Comparison of ENCODE assay signal across 17 mouse cellular contexts in the genomic region with DNA sequence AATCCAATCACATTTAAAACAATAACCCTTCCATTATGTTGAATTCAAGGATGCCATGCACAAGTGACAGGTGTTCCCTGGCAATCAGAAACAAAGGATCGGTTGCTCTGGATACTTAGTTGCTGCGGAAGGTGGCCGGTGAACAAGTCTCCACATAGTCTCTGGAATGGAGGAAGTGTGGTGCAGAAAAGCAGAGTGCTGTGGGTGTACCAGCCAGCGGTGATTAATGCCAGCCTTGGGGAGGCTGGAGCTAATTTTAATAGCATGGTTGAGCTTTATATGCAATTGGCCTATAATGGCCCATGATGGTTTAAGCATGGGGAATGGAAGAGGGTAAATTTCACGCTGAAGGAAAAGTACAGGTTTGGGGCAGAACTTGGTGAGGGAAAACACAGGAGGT.
DNase-seq lines count a peak whose midpoint lies in the region.
"Had no signal": no experiment of that assay in that cellular context is flagged by ENCODE, and none has a peak within 500 bp of the region (broad histone marks: within the 10 kb centered on the region; RNA-seq: fewer than 3 reads in every experiment).

No protein-coding gene starts in this region.

- peak; percentile 34 for DNase-seq in kidney, adult 11 months
- no peak for DNase-seq in kidney, adult 8-10 months
- DNase-seq in kidney, adult 9 months: peak; percentile 36
- DNase-seq in kidney, adult 18-20 months: no peak
- peak; percentile 52 for DNase-seq in urinary bladder, postnatal 14 days (ENCODE audit: low spot score)
- no peak for DNase-seq in urinary bladder, adult 18-20 months (ENCODE audit: low spot score in 2 of 2)
- DNase-seq: adrenal gland, adult 8-10 months; adrenal gland, postnatal 14 days; adrenal gland, postnatal 36 days; B cell, adult 2 months; cerebellum, adult 11 months; cerebellum, adult 18-20 months; cerebellum, adult 8-10 months; cerebellum, adult 9-11 months; cerebellum, postnatal 14 days; cerebellum, postnatal 36 days; embryo, embryonic 11 days had no signal

Comparison
In these comparisons a context has a peak if more than half of its experiments do, and no peak if none do; other contexts are left out.
1. DNase-seq: peak in kidney, adult 11 months (single experiment), kidney, adult 9 months (single experiment) and urinary bladder, postnatal 14 days (single experiment); none in kidney, adult 8-10 months (0 of 2), kidney, adult 18-20 months (single experiment) and urinary bladder, adult 18-20 months (0 of 2).